Comparison of ENCODE assay signal across 8 mouse cellular contexts in genomic region chr13:68998558-68998917, GRCm38 (mm10). TPM values are rescaled to one million over a fixed set of nuclear protein-coding genes. Genes with fewer than 3 reads are reported as not detected.
A peak's percentile ranks its signal among the peaks of the same experiment; 100 is the strongest.
DNase-seq lines count a peak whose midpoint lies in the region; ATAC-seq and TF ChIP-seq lines count a peak whose summit lies in the region.

No protein-coding gene starts in this region.

- peaks cover 12% of the 10 kb centered on the region for H3K27me3 ChIP-seq in embryonic facial prominence, embryonic 12.5 days
- 0 out of 2 replicates have a peak, but pooled peaks cover 3% of the 10 kb centered on the region for H3K27me3 ChIP-seq in hindbrain, embryonic 14.5 days (ENCODE audit: control insufficient read depth, insufficient read depth, low read length)
- H3K27me3 ChIP-seq in stomach, postnatal 0 days (ENCODE audit: control insufficient read depth, insufficient read depth, low read length), result no peaks in the 10 kb centered on the region

- peak; percentile 6; the same call in 1 of the 2 replicates for ATAC-seq in embryonic facial prominence, embryonic 12.5 days (ENCODE audit: insufficient number of reproducible peaks, insufficient read depth, low FRiP score, low TSS enrichment)
- no peak for ATAC-seq in hindbrain, embryonic 14.5 days (ENCODE audit: low FRiP score)
- no peak for ATAC-seq in stomach, postnatal 0 days (ENCODE audit: low FRiP score, low TSS enrichment)
- no peak for ATAC-seq in CD4-positive, CD25-positive, alpha-beta regulatory T cell, adult 4 months

- H3K4me3 ChIP-seq in embryonic facial prominence, embryonic 12.5 days, result peak overlapping the region; percentile 59
- H3K4me3 ChIP-seq in hindbrain, embryonic 14.5 days (replicated peaks; ENCODE audit: low read length), result peak overlapping the region; percentile 59
- H3K4me3 ChIP-seq in stomach, postnatal 0 days (ENCODE audit: low read depth, low read length), result peak overlapping the region; percentile 58

- DNase-seq in kidney, postnatal 4 days, result peak; percentile 41 to 54
- DNase-seq in kidney, adult 18-20 months, result no peak
- DNase-seq in hindbrain, embryonic 14.5 days (ENCODE audit: low spot score), result peak; percentile 33
- peak; percentile 22 for DNase-seq in lung, postnatal 14 days
- no peak for DNase-seq in stomach, postnatal 0 days (ENCODE audit: low spot score)
- no peak for DNase-seq in thymus, postnatal 14 days

- H3K36me3 ChIP-seq in embryonic facial prominence, embryonic 12.5 days, result no peaks in the 10 kb centered on the region
- no peaks in the 10 kb centered on the region for H3K36me3 ChIP-seq in hindbrain, embryonic 14.5 days (replicated peaks; ENCODE audit: control insufficient read depth, insufficient read depth)
- no peaks in the 10 kb centered on the region for H3K36me3 ChIP-seq in stomach, postnatal 0 days (ENCODE audit: control insufficient read depth, insufficient read depth, low read length)

- no peak for TF ChIP-seq CTCF in stomach, postnatal 0 days (IDR thresholded peaks at IDR 0.05; ENCODE audit: low read depth)

- TF ChIP-seq EP300 in stomach, postnatal 0 days (optimal IDR thresholded peaks at IDR 0.05), result no peak

- H3K9ac ChIP-seq in embryonic facial prominence, embryonic 12.5 days, result peak overlapping the region; percentile 61
- H3K9ac ChIP-seq in hindbrain, embryonic 14.5 days, result peak overlapping the region; percentile 66
- H3K9ac ChIP-seq in stomach, postnatal 0 days (ENCODE audit: low read length), result peak overlapping the region; percentile 63

- under 1% methylated on average over 17 of the region's 17 CpGs for WGBS in embryonic facial prominence, embryonic 12.5 days
- WGBS in hindbrain, embryonic 14.5 days, result 2% methylated on average over 17 of the region's 17 CpGs
- WGBS in stomach, postnatal 0 days, result 1% methylated on average over 17 of the region's 17 CpGs

- H3K27ac ChIP-seq in embryonic facial prominence, embryonic 12.5 days, result no peak overlapping the region
- peak overlapping the region; percentile 23; the same call in 1 of the 2 replicates for H3K27ac ChIP-seq in hindbrain, embryonic 14.5 days
- peak overlapping the region; percentile 66 for H3K27ac ChIP-seq in stomach, postnatal 0 days (replicated peaks)

- peaks cover 15% of the 10 kb centered on the region for H3K4me1 ChIP-seq in embryonic facial prominence, embryonic 12.5 days
- peaks cover 4% of the 10 kb centered on the region; the same call in 1 of the 2 replicates for H3K4me1 ChIP-seq in hindbrain, embryonic 14.5 days (replicated peaks; ENCODE audit: control insufficient read depth, insufficient read depth, low read length)
- H3K4me1 ChIP-seq in stomach, postnatal 0 days (replicated peaks; ENCODE audit: control insufficient read depth, insufficient read depth), result no peaks in the 10 kb centered on the region

- peak overlapping the region; percentile 91 for H3K4me2 ChIP-seq in embryonic facial prominence, embryonic 12.5 days (replicated peaks)
- H3K4me2 ChIP-seq in hindbrain, embryonic 14.5 days (replicated peaks), result peak overlapping the region; percentile 81
- peak overlapping the region; percentile 85 for H3K4me2 ChIP-seq in stomach, postnatal 0 days (replicated peaks; ENCODE audit: low read depth)

- H3K9me3 ChIP-seq in embryonic facial prominence, embryonic 12.5 days, result no peaks in the 10 kb centered on the region
- no peaks in the 10 kb centered on the region for H3K9me3 ChIP-seq in hindbrain, embryonic 14.5 days (ENCODE audit: control insufficient read depth, low read length)
- no peaks in the 10 kb centered on the region for H3K9me3 ChIP-seq in stomach, postnatal 0 days (ENCODE audit: control insufficient read depth, low read length)

RNA-seq across cellular contexts. Expression of gene Adcy2, which starts 0.8 kb away (rescaled TPM):
- polyA plus RNA-seq in embryonic facial prominence, embryonic 12.5 days (2016; fragmentation: Nextera tagmentation; extraction: Ambion mirVana), result 4.5 and 5.3 TPM in 2 replicates
- polyA plus RNA-seq in hindbrain, embryonic 14.5 days (2014; fragmentation: Nextera tagmentation; extraction: Ambion mirVana), result 15.7 and 16.7 TPM in 2 replicates
- 3.7 and 4.3 TPM in 2 replicates for polyA plus RNA-seq in stomach, postnatal 0 days (2015; fragmentation: Nextera tagmentation; extraction: Ambion mirVana)
- polyA plus RNA-seq in CD4-positive, CD25-positive, alpha-beta regulatory T cell, adult 4 months (2017; shearing (Covaris generic)), result not detected

Comparison
In these comparisons a context has a peak if more than half of its experiments do, and no peak if none do; other contexts are left out.
1. DNase-seq: peak in kidney, postnatal 4 days (2 of 2), hindbrain, embryonic 14.5 days (single experiment) and lung, postnatal 14 days (single experiment); none in kidney, adult 18-20 months (single experiment), stomach, postnatal 0 days (single experiment) and thymus, postnatal 14 days (single experiment).
2. Peak in every context shown above with its lines, with median percentiles within 50 percentile points of each other: H3K4me2 ChIP-seq, H3K4me3 ChIP-seq and H3K9ac ChIP-seq.